Mouse (Mus musculus): ENCODE data around the gene Rhot2.
"Not testable (repeated sequence)": the region's sequence is repeated elsewhere in the genome, so short reads cannot be mapped to it uniquely, and the experiment has no call there.

The Rhot2 gene

DNA sequence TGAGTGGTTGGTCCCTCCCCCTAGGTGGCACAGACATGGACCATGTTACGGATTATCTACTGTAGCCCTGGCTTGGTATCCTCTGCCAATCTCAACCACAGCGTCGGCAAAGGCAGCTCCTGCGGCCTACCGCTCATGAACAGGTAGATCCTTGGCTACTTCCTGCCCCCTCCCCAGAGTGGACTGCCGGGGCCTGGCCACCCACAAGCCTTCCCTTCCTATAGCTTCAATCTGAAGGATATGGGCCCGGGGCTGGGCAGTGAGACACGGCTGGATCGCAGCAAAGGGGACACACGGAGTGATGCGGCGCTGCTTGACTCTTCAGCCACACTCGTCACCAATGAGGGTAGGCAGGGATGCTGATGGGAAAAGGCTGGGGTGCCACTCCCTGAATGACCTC is 17.6 kb downstream of the Rhot2 start:
- DNase-seq = no peak

DNA sequence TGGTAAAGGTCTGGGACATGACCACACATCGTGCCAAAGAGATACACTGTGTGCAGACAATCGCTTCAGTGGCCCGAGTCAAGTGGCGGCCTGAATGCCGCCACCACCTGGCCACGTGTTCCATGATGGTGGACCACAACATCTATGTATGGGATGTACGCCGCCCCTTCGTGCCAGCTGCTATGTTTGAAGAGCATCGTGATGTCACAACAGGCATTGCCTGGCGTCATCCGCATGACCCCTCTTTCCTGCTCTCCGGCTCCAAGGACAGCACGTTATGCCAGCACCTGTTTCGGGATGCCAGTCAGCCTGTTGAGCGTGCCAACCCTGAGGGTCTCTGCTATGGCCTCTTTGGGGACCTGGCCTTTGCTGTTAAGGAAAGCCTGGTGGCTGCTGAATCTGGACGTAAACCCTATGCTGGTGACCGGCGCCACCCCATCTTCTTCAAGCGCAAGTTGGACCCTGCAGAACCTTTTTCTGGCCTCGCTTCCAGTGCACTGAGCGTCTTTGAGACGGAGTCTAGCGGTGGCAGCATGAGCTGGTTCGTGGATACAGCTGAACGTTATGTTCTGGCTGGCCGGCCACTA is 18.6 kb downstream of the Rhot2 start:
- DNase-seq = no peak

GRCm38 (mm10) chr17:25825311-25825710 is 19.3 kb downstream of the Rhot2 start:
- DNase-seq = no peak

- DNase-seq = no peak
Observed at GRCm38 (mm10) chr17:25824362-25825142, 20.1 kb downstream of the Rhot2 start.

GRCm38 (mm10) chr17:25823452-25823851 is 21.2 kb downstream of the Rhot2 start, which contains the start of gene Wdr24:
Gene Wdr24, plus strand, starts transcription at chr17:25823627.
- DNase-seq = peak; percentile 59

- DNase-seq = no peak
Observed at GRCm38 (mm10) chr17:25818851-25819780, 25.5 kb downstream of the Rhot2 start.

GRCm38 (mm10) chr17:25817662-25818061 is 27.0 kb downstream of the Rhot2 start:
- no peak for DNase-seq

GRCm38 (mm10) chr17:25813471-25813870 is 31.2 kb downstream of the Rhot2 start:
- peak; percentile 79 for DNase-seq

DNA sequence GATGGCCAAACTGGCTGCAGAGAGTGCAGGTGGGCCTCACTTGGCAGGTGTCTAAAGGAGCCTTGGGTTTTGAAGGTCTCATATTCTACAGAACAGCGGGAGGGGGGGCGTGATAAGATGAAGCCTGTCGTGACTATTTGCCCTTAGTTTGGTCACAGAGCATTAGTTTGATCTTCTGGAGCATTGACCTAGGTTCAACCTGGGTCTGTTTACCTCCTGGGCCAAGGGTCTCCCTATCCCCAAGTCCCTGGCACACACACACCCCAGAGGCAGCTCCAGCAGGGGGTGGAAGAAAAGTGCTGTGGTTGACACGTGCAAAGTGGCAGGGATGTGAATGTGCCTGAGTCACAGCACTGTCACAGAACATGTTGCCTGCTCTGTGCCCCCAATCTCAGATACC is 33.8 kb downstream of the Rhot2 start:
- no peak for DNase-seq

GRCm38 (mm10) chr17:25809606-25810340 is 34.9 kb downstream of the Rhot2 start:
- DNase-seq = peak; percentile 53

DNA sequence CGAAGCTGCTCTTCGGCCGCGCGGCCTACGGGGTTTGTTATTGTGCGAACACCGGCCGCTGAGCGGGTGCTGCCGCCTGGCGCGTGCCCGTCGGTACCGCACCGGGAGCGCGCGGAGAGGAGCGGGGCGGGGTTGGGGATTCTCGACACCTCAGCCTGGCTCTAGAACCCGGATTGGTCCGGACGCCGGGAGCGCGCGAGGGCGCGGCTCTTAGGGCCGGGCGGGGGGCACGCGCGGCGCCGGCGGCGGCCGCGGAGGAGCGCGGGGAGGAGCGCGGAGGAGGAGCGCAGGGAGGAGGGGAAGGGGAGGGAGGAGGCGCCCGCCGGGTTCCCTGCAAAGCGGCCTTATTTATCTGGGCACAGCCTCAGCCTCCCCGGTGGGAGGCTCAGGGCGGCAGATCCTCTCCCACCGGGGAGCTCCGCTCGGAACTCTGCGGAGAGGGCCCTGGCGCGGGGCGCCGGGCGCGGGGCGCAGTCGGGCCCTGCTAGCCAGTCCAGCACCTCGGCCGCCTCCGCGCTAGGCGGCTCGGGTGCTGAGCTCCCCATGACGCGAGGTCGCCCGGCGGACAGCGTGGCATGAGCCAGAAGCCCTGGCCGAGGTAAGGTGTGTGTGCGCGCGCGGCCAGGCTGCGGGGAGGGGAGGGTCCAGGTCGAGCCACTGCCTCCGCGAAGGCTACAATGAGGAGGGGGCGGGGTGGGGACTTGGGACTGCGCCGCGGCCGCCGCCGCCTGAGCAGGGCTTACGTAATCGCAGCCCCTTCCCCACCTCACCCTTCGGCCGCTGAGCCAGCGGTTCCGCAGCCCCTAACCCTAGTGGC is 35.7 kb downstream of the Rhot2 start, which contains the start of gene Fbxl16:
TSS of gene Fbxl16 (plus strand) at position 297 of the 817 bp plus-strand sequence.
- peak; percentile 87 for DNase-seq

- no peak for DNase-seq
Observed at GRCm38 (mm10) chr17:25808028-25808427, 36.6 kb downstream of the Rhot2 start.

DNA sequence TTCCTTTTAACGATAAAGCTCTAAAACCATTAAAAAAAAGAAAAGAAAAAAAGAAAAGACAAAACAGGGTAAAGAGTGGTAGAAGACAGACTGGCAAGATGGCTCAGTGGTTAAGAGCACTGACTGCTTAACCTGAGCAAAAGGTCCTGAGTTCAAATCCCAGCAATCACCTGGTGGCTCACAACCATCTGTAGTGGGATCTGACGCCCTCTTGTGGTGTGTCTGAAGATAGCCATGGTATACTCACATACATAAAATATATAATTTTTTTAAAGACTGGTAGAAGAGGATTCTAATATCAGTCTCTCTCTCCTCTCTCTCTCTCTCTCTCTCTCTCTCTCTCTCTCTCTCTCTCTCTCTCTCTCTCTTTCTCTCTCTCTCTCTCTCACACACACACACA is 37.2 kb downstream of the Rhot2 start:
- not testable (repeated sequence) for DNase-seq

DNA sequence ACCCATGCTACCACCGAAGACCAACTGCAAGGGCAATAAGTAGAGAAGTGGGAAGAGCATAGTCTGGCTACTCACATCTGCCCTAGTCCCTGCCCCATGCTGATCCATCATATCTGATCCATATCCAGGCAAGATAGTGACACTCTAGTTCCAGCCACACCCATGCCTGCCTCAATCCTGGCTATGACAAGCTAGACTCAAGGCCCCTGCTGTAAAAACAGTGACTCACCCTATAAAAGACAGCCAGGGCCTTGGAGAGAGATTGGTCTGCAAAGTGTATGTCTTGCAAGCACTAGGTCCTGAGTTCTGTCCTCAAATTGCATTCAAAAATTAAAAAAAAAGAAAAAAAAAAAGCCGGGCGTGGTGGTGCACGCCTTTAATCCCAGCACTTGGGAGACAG is 38.1 kb downstream of the Rhot2 start:
- DNase-seq = no peak

GRCm38 (mm10) chr17:25802825-25803517 is 41.7 kb downstream of the Rhot2 start:
- peak; percentile 83 for DNase-seq

- DNase-seq = no peak
Observed at GRCm38 (mm10) chr17:25801029-25801428, 43.6 kb downstream of the Rhot2 start.

GRCm38 (mm10) chr17:25796951-25797369 is 47.7 kb downstream of the Rhot2 start, which contains the start of gene Metrn:
Gene Metrn, minus strand, starts transcription at chr17:25797136.
- DNase-seq = peak; percentile 75

GRCm38 (mm10) chr17:25796211-25796771 is 48.4 kb downstream of the Rhot2 start:
- no peak for DNase-seq

GRCm38 (mm10) chr17:25795609-25796092 is 49.0 kb downstream of the Rhot2 start, which contains the start of gene AC134908.4:
Gene AC134908.4, minus strand, starts transcription at chr17:25795659.
- peak; percentile 42 for DNase-seq

DNA sequence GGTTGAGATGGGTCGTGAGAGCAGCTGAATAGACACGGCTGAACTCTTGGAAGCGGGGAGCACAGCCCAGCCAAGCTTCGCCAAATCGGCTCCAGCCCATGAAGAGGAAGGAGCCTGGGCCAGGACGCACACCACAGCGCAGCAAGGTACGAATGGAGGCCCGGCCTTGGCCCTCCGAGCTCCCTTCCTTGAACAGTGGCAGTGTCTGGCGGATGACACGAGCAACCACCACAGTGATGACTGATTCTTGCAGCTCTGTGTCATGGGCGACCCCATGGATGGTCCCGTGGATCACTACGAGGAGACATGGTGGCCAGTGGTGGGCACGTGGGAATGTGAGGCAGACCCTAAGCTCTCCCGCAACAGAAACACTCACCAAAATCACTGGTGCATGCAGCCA is 49.7 kb downstream of the Rhot2 start:
- DNase-seq = no peak

All from right cerebral cortex, postnatal 14 days (tissue).